Mouse (Mus musculus): ENCODE data around the gene Bcr. TPM values are rescaled to one million over a fixed set of nuclear protein-coding genes. Genes with fewer than 3 reads are reported as not detected.

Bcr gene
- total RNA-seq, 2 experiments from 2014 or later: 99.6 to 113 TPM

GRCm38 (mm10) chr10:75211807-75212645, 151.6 kb downstream of the Bcr start, which contains the start of gene Specc1l:
Specc1l (plus strand) TSS chr10:75212073.
- peak; percentile 95 for DNase-seq (ENCODE audit: extremely low spot score in 1 of 2, low spot score in 2 of 2)
- Histone ChIP-seq H3K4me3 (peak within 1 kb of the TSS; percentile 84), H3K27ac (peak within 1 kb of the TSS; percentile 98)
- intact Hi-C loops (cut with DNase I): no loop called here
- TF ChIP-seq CTCF (IDR thresholded peaks at IDR 0.05): no peak; the same call in 1 of the 2 replicates

GRCm38 (mm10) chr10:75212981-75213380, 152.6 kb downstream of the Bcr start:
- H3K4me3 ChIP-seq: peak overlapping the region; percentile 84
- intact Hi-C loops (cut with DNase I): no loop called here
- H3K27ac ChIP-seq: no peak overlapping the region; the same call in 1 of the 2 replicates
- peak in 1 of 2 experiments; percentile 20 for DNase-seq (ENCODE audit: extremely low spot score in 1 of 2, low spot score in 2 of 2)
- no peak for TF ChIP-seq CTCF (IDR thresholded peaks at IDR 0.05)

- Histone ChIP-seq H3K4me3 (no peak overlapping the region), H3K27ac (no peak overlapping the region)
- TF ChIP-seq CTCF (IDR thresholded peaks at IDR 0.05): no peak
- intact Hi-C loops (cut with DNase I): no loop called here
- DNase-seq (ENCODE audit: extremely low spot score in 1 of 2, low spot score in 2 of 2): no peak
Observed at GRCm38 (mm10) chr10:75220722-75221121, 160.3 kb downstream of the Bcr start.

- DNase-seq (ENCODE audit: extremely low spot score in 1 of 2, low spot score in 2 of 2): no peak
- Histone ChIP-seq H3K27ac (no peak overlapping the region; the same call in 1 of the 2 replicates), H3K4me3 (no peak overlapping the region)
- TF ChIP-seq CTCF (IDR thresholded peaks at IDR 0.05): no peak
- intact Hi-C loops (cut with DNase I): no loop called here
Observed at GRCm38 (mm10) chr10:75221936-75222610, 161.7 kb downstream of the Bcr start.

- H3K27ac ChIP-seq: peak overlapping the region; percentile 12; the same call in 1 of the 2 replicates
- H3K4me3 ChIP-seq: no peak overlapping the region
- TF ChIP-seq CTCF (IDR thresholded peaks at IDR 0.05): no peak
- intact Hi-C loops (cut with DNase I): no loop called here
- DNase-seq (ENCODE audit: extremely low spot score in 1 of 2, low spot score in 2 of 2): no peak
Observed at GRCm38 (mm10) chr10:75222611-75222998, 162.2 kb downstream of the Bcr start.

- Histone ChIP-seq H3K27ac (no peak overlapping the region), H3K4me3 (no peak overlapping the region)
- intact Hi-C loops (cut with DNase I): no loop called here
- no peak for TF ChIP-seq CTCF (IDR thresholded peaks at IDR 0.05)
- no peak for DNase-seq (ENCODE audit: extremely low spot score in 1 of 2, low spot score in 2 of 2)
Observed at GRCm38 (mm10) chr10:75224154-75224553, 163.8 kb downstream of the Bcr start.

GRCm38 (mm10) chr10:75224630-75225029, 164.2 kb downstream of the Bcr start:
- intact Hi-C loops (cut with DNase I): no loop called here
- no peak for DNase-seq (ENCODE audit: extremely low spot score in 1 of 2, low spot score in 2 of 2)
- no peak overlapping the region for H3K4me3 ChIP-seq
- TF ChIP-seq CTCF (IDR thresholded peaks at IDR 0.05): no peak
- no peak overlapping the region for H3K27ac ChIP-seq

- intact Hi-C loops (cut with DNase I): no loop called here
- no peak overlapping the region for H3K27ac ChIP-seq
- H3K4me3 ChIP-seq: no peak overlapping the region
- DNase-seq (ENCODE audit: extremely low spot score in 1 of 2, low spot score in 2 of 2): no peak
- TF ChIP-seq CTCF (IDR thresholded peaks at IDR 0.05): no peak
Observed at GRCm38 (mm10) chr10:75227381-75227780, 167.0 kb downstream of the Bcr start.

GRCm38 (mm10) chr10:75230572-75230971, 170.2 kb downstream of the Bcr start:
- Histone ChIP-seq H3K27ac (no peak overlapping the region), H3K4me3 (no peak overlapping the region)
- no peak for TF ChIP-seq CTCF (IDR thresholded peaks at IDR 0.05)
- no peak for DNase-seq (ENCODE audit: extremely low spot score in 1 of 2, low spot score in 2 of 2)
- intact Hi-C loops (cut with DNase I): no loop called here

- no peak overlapping the region for H3K27ac ChIP-seq
- DNase-seq (ENCODE audit: extremely low spot score in 1 of 2, low spot score in 2 of 2): no peak
- no peak for TF ChIP-seq CTCF (IDR thresholded peaks at IDR 0.05)
Observed at GRCm38 (mm10) chr10:75231876-75232275, 171.5 kb downstream of the Bcr start.

GRCm38 (mm10) chr10:75232612-75233155, 172.3 kb downstream of the Bcr start:
- Histone ChIP-seq H3K4me3 (no peak overlapping the region), H3K27ac (no peak overlapping the region)
- intact Hi-C loops (cut with DNase I): no loop called here
- TF ChIP-seq CTCF (IDR thresholded peaks at IDR 0.05): no peak
- no peak for DNase-seq (ENCODE audit: extremely low spot score in 1 of 2, low spot score in 2 of 2)

More at GRCm38 (mm10) chr10:75231876-75232275, 171.5 kb downstream of the Bcr start:
- intact Hi-C loops (cut with DNase I): no loop called here
- no peak overlapping the region for H3K4me3 ChIP-seq

- H3K27ac ChIP-seq: no peak overlapping the region
- intact Hi-C loops (cut with DNase I): no loop called here
- H3K4me3 ChIP-seq: no peak overlapping the region
- TF ChIP-seq CTCF (IDR thresholded peaks at IDR 0.05): no peak
- DNase-seq (ENCODE audit: extremely low spot score in 1 of 2, low spot score in 2 of 2): no peak
Observed at GRCm38 (mm10) chr10:75233489-75233888, 173.1 kb downstream of the Bcr start.

Other genes with a start within 250 kb of the Bcr start
- 100 to 1,000 TPM; 114 to 124 TPM for gene Gnaz, start 93.4 kb upstream of the Bcr start, total RNA-seq (2021)
- not detected for gene Rsph14, start 28.0 kb upstream of the Bcr start, total RNA-seq (2021)
- 10 to 100 TPM; 31.6 to 35.7 TPM for gene Rab36, start 23.5 kb upstream of the Bcr start, total RNA-seq (2021)
- gene Specc1l, start 151.5 kb downstream of the Bcr start, total RNA-seq (2021): 10 to 100 TPM; 42.9 to 46.4 TPM

Data from left cerebral cortex, adult 2 months (tissue).